Mouse (Mus musculus) neural tube, embryonic 12.5 days (tissue): ENCODE results near the gene Nelfcd. TPM values are rescaled to one million over a fixed set of nuclear protein-coding genes. Genes with fewer than 3 reads are reported as not detected.

ENCODE experiments used
- ATAC-seq: fragments of 200-750 bp; cut with Nextera tagmentation; 2 replicates; pipeline ENCODE4 v1.8.0; 2017; ENCODE audit warnings: low read depth, mild to moderate bottlenecking, moderate TSS enrichment, moderate library complexity; ENCODE audit not compliant: low FRiP score
- H3K27ac ChIP-seq: fragments of 300-500 bp; sonication (generic); 2 replicates; pipeline ENCODE4 v1.5.1; 2016
- H3K27me3 ChIP-seq: fragments of 300-500 bp; sonication (generic); replicated peaks from 2 replicates; pipeline ENCODE4 v1.6.1; 2016; ENCODE audit warnings: mild to moderate bottlenecking
- H3K36me3 ChIP-seq: fragments of 300-500 bp; sonication (generic); 2 replicates; pipeline ENCODE4 v1.6.1; 2016; ENCODE audit warnings: mild to moderate bottlenecking
- H3K4me1 ChIP-seq: fragments of 300-500 bp; sonication (generic); 2 replicates; pipeline ENCODE4 v1.6.1; 2016
- H3K4me2 ChIP-seq: fragments of 300-500 bp; sonication (generic); replicated peaks from 2 replicates; pipeline ENCODE4 v1.6.1; 2016; ENCODE audit warnings: mild to moderate bottlenecking
- H3K4me3 ChIP-seq: fragments of 300-500 bp; sonication (generic); 2 replicates; pipeline ENCODE4 v1.5.1; 2016
- H3K9ac ChIP-seq: fragments of 300-500 bp; sonication (generic); 2 replicates; pipeline ENCODE4 v1.6.1; 2016; ENCODE audit warnings: mild to moderate bottlenecking
- H3K9me3 ChIP-seq: fragments of 300-500 bp; sonication (generic); 2 replicates; pipeline ENCODE4 v1.6.1; 2016; ENCODE audit warnings: mild to moderate bottlenecking
- WGBS: fragments of 180-500 bp; shearing (Covaris S2); methylation state at CpG from one replicate; pipeline ENCODE4 v1.1.7; 2016; 5-methylcytosine and 5-hydroxymethylcytosine counted together
- polyA plus RNA-seq: library from polyadenylated mRNA; unstranded; fragments of >200 nt; fragmentation: Nextera tagmentation; extraction: Ambion mirVana; gene quantifications from 2 replicates; pipeline ENCODE4 v1.2.1, GENCODE M21; 2016

The Nelfcd gene
- polyA plus RNA-seq, 1 experiment from 2014 or later: 140 TPM

- no peak overlapping the region for H3K4me3 ChIP-seq
- H3K4me2 ChIP-seq: no peak overlapping the region
- no peak overlapping the region for H3K9ac ChIP-seq
- H3K36me3 ChIP-seq: peaks cover 66% of the 10 kb centered on the region
- 84% methylated on average over 6 of the region's 6 CpGs for WGBS
- H3K4me1 ChIP-seq: peaks cover 10% of the 10 kb centered on the region
- no peak overlapping the region for H3K27ac ChIP-seq
- H3K27me3 ChIP-seq: no peaks in the 10 kb centered on the region
- ATAC-seq: no peak
- H3K9me3 ChIP-seq: no peaks in the 10 kb centered on the region
Observed at GRCm38 (mm10) chr2:174421107-174421506, 5.5 kb downstream of the Nelfcd start.

GRCm38 (mm10) chr2:174424301-174425085, 8.9 kb downstream of the Nelfcd start:
- H3K9me3 ChIP-seq: no peaks in the 10 kb centered on the region
- no peak for ATAC-seq
- H3K4me1 ChIP-seq: no peaks in the 10 kb centered on the region
- H3K9ac ChIP-seq: no peak overlapping the region
- no peak overlapping the region for H3K4me2 ChIP-seq
- 93% methylated on average over 11 of the region's 11 CpGs for WGBS
- H3K27me3 ChIP-seq: no peaks in the 10 kb centered on the region
- no peak overlapping the region for H3K4me3 ChIP-seq
- H3K27ac ChIP-seq: no peak overlapping the region
- peaks cover 100% of the 10 kb centered on the region for H3K36me3 ChIP-seq

GRCm38 (mm10) chr2:174426856-174427255, 11.3 kb downstream of the Nelfcd start:
- Histone ChIP-seq H3K27me3 (no peaks in the 10 kb centered on the region), H3K9me3 (no peaks in the 10 kb centered on the region), H3K4me1 (no peaks in the 10 kb centered on the region), H3K27ac (no peak overlapping the region), H3K9ac (no peak overlapping the region), H3K36me3 (peaks cover 77% of the 10 kb centered on the region), H3K4me2 (no peak overlapping the region), H3K4me3 (no peak overlapping the region)
- 94% methylated on average over 12 of the region's 12 CpGs for WGBS
- no peak for ATAC-seq

- no peak overlapping the region for H3K27ac ChIP-seq
- WGBS: 84% methylated on average over 18 of the region's 18 CpGs
- H3K4me1 ChIP-seq: no peaks in the 10 kb centered on the region
- no peaks in the 10 kb centered on the region for H3K27me3 ChIP-seq
- peaks cover 66% of the 10 kb centered on the region for H3K36me3 ChIP-seq
- H3K9ac ChIP-seq: no peak overlapping the region
- H3K4me2 ChIP-seq: no peak overlapping the region
- H3K4me3 ChIP-seq: no peak overlapping the region
- H3K9me3 ChIP-seq: no peaks in the 10 kb centered on the region
- ATAC-seq: no peak
Observed at GRCm38 (mm10) chr2:174428076-174428835, 12.7 kb downstream of the Nelfcd start.

- Histone ChIP-seq H3K4me3 (no peak overlapping the region), H3K9ac (no peak overlapping the region), H3K27me3 (no peaks in the 10 kb centered on the region), H3K9me3 (no peaks in the 10 kb centered on the region), H3K4me1 (no peaks in the 10 kb centered on the region), H3K4me2 (no peak overlapping the region), H3K36me3 (peaks cover 57% of the 10 kb centered on the region), H3K27ac (no peak overlapping the region)
- ATAC-seq: peak; percentile 33; the same call in 1 of the 2 replicates
- WGBS: 85% methylated on average over 10 of the region's 10 CpGs
Observed at GRCm38 (mm10) chr2:174428996-174429591, 13.5 kb downstream of the Nelfcd start.

- 95% methylated on average over 9 of the region's 9 CpGs for WGBS
- Histone ChIP-seq H3K9me3 (no peaks in the 10 kb centered on the region), H3K27ac (no peak overlapping the region), H3K4me2 (no peak overlapping the region), H3K27me3 (no peaks in the 10 kb centered on the region), H3K36me3 (peaks cover 9% of the 10 kb centered on the region; the same call in 1 of the 2 replicates), H3K4me1 (peaks cover 16% of the 10 kb centered on the region), H3K9ac (no peak overlapping the region), H3K4me3 (no peak overlapping the region)
- no peak for ATAC-seq
Observed at GRCm38 (mm10) chr2:174434943-174435342, 19.3 kb downstream of the Nelfcd start.

- Histone ChIP-seq H3K27me3 (no peaks in the 10 kb centered on the region), H3K9me3 (no peaks in the 10 kb centered on the region), H3K4me1 (peaks cover 16% of the 10 kb centered on the region), H3K27ac (no peak overlapping the region), H3K4me3 (no peak overlapping the region), H3K36me3 (peaks cover 9% of the 10 kb centered on the region; the same call in 1 of the 2 replicates), H3K4me2 (no peak overlapping the region), H3K9ac (no peak overlapping the region)
- no peak for ATAC-seq
- 93% methylated on average over 26 of the region's 26 CpGs for WGBS
Observed at GRCm38 (mm10) chr2:174436076-174436701, 20.6 kb downstream of the Nelfcd start.

GRCm38 (mm10) chr2:174436916-174437696, 21.5 kb downstream of the Nelfcd start:
- WGBS: 96% methylated on average over 7 of the region's 7 CpGs

GRCm38 (mm10) chr2:174437697-174437982, 22.0 kb downstream of the Nelfcd start:
- Histone ChIP-seq H3K4me3 (no peak overlapping the region), H3K27me3 (no peaks in the 10 kb centered on the region), H3K36me3 (peaks cover 9% of the 10 kb centered on the region; the same call in 1 of the 2 replicates), H3K4me1 (peaks cover 19% of the 10 kb centered on the region), H3K9ac (no peak overlapping the region), H3K4me2 (peak overlapping the region; percentile 74), H3K9me3 (no peaks in the 10 kb centered on the region), H3K27ac (no peak overlapping the region)
- 94% methylated on average over 4 of the region's 4 CpGs for WGBS
- no peak for ATAC-seq

More at GRCm38 (mm10) chr2:174436916-174437696, 21.5 kb downstream of the Nelfcd start:
- no peak overlapping the region for H3K4me3 ChIP-seq
- peaks cover 9% of the 10 kb centered on the region; the same call in 1 of the 2 replicates for H3K36me3 ChIP-seq
- no peak for ATAC-seq
- no peaks in the 10 kb centered on the region for H3K9me3 ChIP-seq
- H3K27ac ChIP-seq: no peak overlapping the region
- no peak overlapping the region for H3K4me2 ChIP-seq
- no peaks in the 10 kb centered on the region for H3K27me3 ChIP-seq
- H3K9ac ChIP-seq: no peak overlapping the region
- H3K4me1 ChIP-seq: peaks cover 16% of the 10 kb centered on the region

GRCm38 (mm10) chr2:174438181-174438580, 22.6 kb downstream of the Nelfcd start:
- Histone ChIP-seq H3K9ac (peak overlapping the region; percentile 63), H3K9me3 (no peaks in the 10 kb centered on the region), H3K4me2 (peak overlapping the region; percentile 74), H3K4me1 (peaks cover 19% of the 10 kb centered on the region), H3K27me3 (no peaks in the 10 kb centered on the region), H3K27ac (no peak overlapping the region), H3K36me3 (peaks cover 7% of the 10 kb centered on the region; the same call in 1 of the 2 replicates), H3K4me3 (peak overlapping the region; percentile 50)
- 71% methylated on average over 11 of the region's 11 CpGs for WGBS
- peak; percentile 5; the same call in 1 of the 2 replicates for ATAC-seq

- under 1% methylated on average over 38 of the region's 38 CpGs for WGBS
- peak within 1 kb of the TSS; percentile 50 for H3K4me3 ChIP-seq
Observed at GRCm38 (mm10) chr2:174438737-174439449, 23.3 kb downstream of the Nelfcd start, which contains the start of gene Ctsz. Gene Ctsz (minus strand): TSS chr2:174439039.

More at GRCm38 (mm10) chr2:174438737-174439449, 23.3 kb downstream of the Nelfcd start, which contains the start of gene Ctsz:
- Histone ChIP-seq H3K36me3 (peaks cover 7% of the 10 kb centered on the region; the same call in 1 of the 2 replicates), H3K4me2 (peak within 1 kb of the TSS; percentile 74), H3K9ac (peak within 1 kb of the TSS; percentile 63), H3K4me1 (peaks cover 19% of the 10 kb centered on the region), H3K9me3 (no peaks in the 10 kb centered on the region), H3K27ac (no peak within 1 kb of the TSS), H3K27me3 (no peaks in the 10 kb centered on the region)
- ATAC-seq: peak; percentile 82
